Mouse (Mus musculus) cortical plate, adult 2 months (tissue): ENCODE results near the gene Schip1.

Experiments used
- CTCF ChIP-seq: fragments of 200-500 bp; IDR thresholded peaks from 2 replicates; pipeline ENCODE4 v1.5.1; 2011; ENCODE audit warnings: mild to moderate bottlenecking, control low read depth, low read length; ENCODE audit not compliant: insufficient read depth; ENCODE audit errors: extremely low read depth
- POLR2A ChIP-seq: fragments of 200-500 bp; IDR thresholded peaks from 2 replicates; pipeline ENCODE4 v1.6.1; 2011; ENCODE audit warnings: mild to moderate bottlenecking, low read length, control low read depth; ENCODE audit not compliant: insufficient read depth; ENCODE audit errors: extremely low read depth

- TF ChIP-seq CTCF: no peak
- no peak for TF ChIP-seq POLR2A
Measured at GRCm38 (mm10) chr3:68270246-68270645, 205.6 kb downstream of the Schip1 start.
